Mouse (Mus musculus): ENCODE data around the gene Tubb4b. TPM values are rescaled to one million over a fixed set of nuclear protein-coding genes. Genes with fewer than 3 reads are reported as not detected.

Tubb4b gene
- polyA plus RNA-seq, 1 experiment: 647 TPM

GRCm38 (mm10) chr2:25265897-25266656 is 41.6 kb upstream of the Tubb4b start:
- DNase-seq: peak; percentile 97 to 99
- TF ChIP-seq POLR2A (IDR thresholded peaks at IDR 0.05; ENCODE audit: borderline replicate concordance, insufficient read depth, low read length): peak; percentile 34; the same call in 1 of the 2 replicates
- TF ChIP-seq CTCF (IDR thresholded peaks at IDR 0.05; ENCODE audit: borderline replicate concordance, insufficient read depth, low read depth, low read length): no peak
- H3K27me3 ChIP-seq (ENCODE audit: control insufficient read depth, insufficient read depth, low read length): no peaks in the 10 kb centered on the region
- H3K27ac ChIP-seq (ENCODE audit: insufficient read depth, low read length): peak overlapping the region; percentile 96
- peaks cover 35% of the 10 kb centered on the region for H3K4me1 ChIP-seq (ENCODE audit: control insufficient read depth, insufficient read depth, low read length)
- H3K4me3 ChIP-seq (replicated peaks; ENCODE audit: insufficient read depth, low read depth, low read length): peak overlapping the region; percentile 91
- 4% methylated on average over 6 of the region's 6 CpGs for WGBS

- H3K4me3 ChIP-seq (replicated peaks; ENCODE audit: insufficient read depth, low read depth, low read length): peak overlapping the region; percentile 91
- DNase-seq: peak; percentile 89 to 95
- H3K27ac ChIP-seq (ENCODE audit: insufficient read depth, low read length): peak overlapping the region; percentile 96
- no peaks in the 10 kb centered on the region for H3K27me3 ChIP-seq (ENCODE audit: control insufficient read depth, insufficient read depth, low read length)
- TF ChIP-seq POLR2A (IDR thresholded peaks at IDR 0.05; ENCODE audit: borderline replicate concordance, insufficient read depth, low read length) (peak; percentile 48; the same call in 1 of the 2 replicates), CTCF (IDR thresholded peaks at IDR 0.05; ENCODE audit: borderline replicate concordance, insufficient read depth, low read depth, low read length) (no peak; the same call in 1 of the 2 replicates)
- 0% methylated on average over 3 of the region's 3 CpGs for WGBS
- peaks cover 29% of the 10 kb centered on the region for H3K4me1 ChIP-seq (ENCODE audit: control insufficient read depth, insufficient read depth, low read length)
Observed at GRCm38 (mm10) chr2:25264851-25265250, 40.3 kb upstream of the Tubb4b start.

- TF ChIP-seq CTCF (IDR thresholded peaks at IDR 0.05; ENCODE audit: borderline replicate concordance, insufficient read depth, low read depth, low read length) (no peak), POLR2A (IDR thresholded peaks at IDR 0.05; ENCODE audit: borderline replicate concordance, insufficient read depth, low read length) (no peak)
- no peak for DNase-seq
- peak overlapping the region; percentile 96 for H3K27ac ChIP-seq (ENCODE audit: insufficient read depth, low read length)
- WGBS: 8% methylated on average over 5 of the region's 5 CpGs
- H3K4me1 ChIP-seq (ENCODE audit: control insufficient read depth, insufficient read depth, low read length): peaks cover 27% of the 10 kb centered on the region
- peak overlapping the region; percentile 91 for H3K4me3 ChIP-seq (replicated peaks; ENCODE audit: insufficient read depth, low read depth, low read length)
- no peaks in the 10 kb centered on the region for H3K27me3 ChIP-seq (ENCODE audit: control insufficient read depth, insufficient read depth, low read length)
Observed at GRCm38 (mm10) chr2:25264286-25264660, 39.8 kb upstream of the Tubb4b start.

GRCm38 (mm10) chr2:25263623-25264285 is 39.3 kb upstream of the Tubb4b start:
- WGBS: 2% methylated on average over 12 of the region's 12 CpGs

GRCm38 (mm10) chr2:25262795-25263622 is 38.5 kb upstream of the Tubb4b start:
- Histone ChIP-seq H3K4me3 (replicated peaks; ENCODE audit: insufficient read depth, low read depth, low read length) (peak overlapping the region; percentile 91), H3K27ac (ENCODE audit: insufficient read depth, low read length) (peak overlapping the region; percentile 96), H3K4me1 (ENCODE audit: control insufficient read depth, insufficient read depth, low read length) (peaks cover 14% of the 10 kb centered on the region; the same call in 1 of the 2 replicates), H3K27me3 (ENCODE audit: control insufficient read depth, insufficient read depth, low read length) (no peaks in the 10 kb centered on the region)
- peak; percentile 86 to 88 for DNase-seq
- TF ChIP-seq CTCF (IDR thresholded peaks at IDR 0.05; ENCODE audit: borderline replicate concordance, insufficient read depth, low read depth, low read length): no peak
- TF ChIP-seq POLR2A (IDR thresholded peaks at IDR 0.05; ENCODE audit: borderline replicate concordance, insufficient read depth, low read length): no peak
- WGBS: 1% methylated on average over 82 of the region's 82 CpGs

More at GRCm38 (mm10) chr2:25263623-25264285, 39.3 kb upstream of the Tubb4b start:
- H3K4me1 ChIP-seq (ENCODE audit: control insufficient read depth, insufficient read depth, low read length): peaks cover 22% of the 10 kb centered on the region; the same call in 1 of the 2 replicates
- H3K27me3 ChIP-seq (ENCODE audit: control insufficient read depth, insufficient read depth, low read length): no peaks in the 10 kb centered on the region
- TF ChIP-seq POLR2A (IDR thresholded peaks at IDR 0.05; ENCODE audit: borderline replicate concordance, insufficient read depth, low read length): no peak
- TF ChIP-seq CTCF (IDR thresholded peaks at IDR 0.05; ENCODE audit: borderline replicate concordance, insufficient read depth, low read depth, low read length): no peak
- H3K4me3 ChIP-seq (replicated peaks; ENCODE audit: insufficient read depth, low read depth, low read length): peak overlapping the region; percentile 91
- DNase-seq: no peak
- H3K27ac ChIP-seq (ENCODE audit: insufficient read depth, low read length): peak overlapping the region; percentile 96

- TF ChIP-seq POLR2A (IDR thresholded peaks at IDR 0.05; ENCODE audit: borderline replicate concordance, insufficient read depth, low read length) (peak; percentile 77), CTCF (IDR thresholded peaks at IDR 0.05; ENCODE audit: borderline replicate concordance, insufficient read depth, low read depth, low read length) (no peak)
- H3K27me3 ChIP-seq (ENCODE audit: control insufficient read depth, insufficient read depth, low read length): no peaks in the 10 kb centered on the region
- under 1% methylated on average over 39 of the region's 39 CpGs for WGBS
- peak within 1 kb of the TSS; percentile 96 for H3K27ac ChIP-seq (ENCODE audit: insufficient read depth, low read length)
- peak within 1 kb of the TSS; percentile 91 for H3K4me3 ChIP-seq (replicated peaks; ENCODE audit: insufficient read depth, low read depth, low read length)
- peaks cover 8% of the 10 kb centered on the region; the same call in 1 of the 2 replicates for H3K4me1 ChIP-seq (ENCODE audit: control insufficient read depth, insufficient read depth, low read length)
- peak; percentile 96 to 99 for DNase-seq
Observed at GRCm38 (mm10) chr2:25262291-25262767, 37.8 kb upstream of the Tubb4b start, which contains the start of gene Tprn. TSS of gene Tprn (plus strand) at chr2:25262618.

GRCm38 (mm10) chr2:25261870-25262269 is 37.4 kb upstream of the Tubb4b start:
- H3K27ac ChIP-seq (ENCODE audit: insufficient read depth, low read length): peak overlapping the region; percentile 59
- no peaks in the 10 kb centered on the region for H3K27me3 ChIP-seq (ENCODE audit: control insufficient read depth, insufficient read depth, low read length)
- TF ChIP-seq POLR2A (IDR thresholded peaks at IDR 0.05; ENCODE audit: borderline replicate concordance, insufficient read depth, low read length) (no peak), CTCF (IDR thresholded peaks at IDR 0.05; ENCODE audit: borderline replicate concordance, insufficient read depth, low read depth, low read length) (no peak)
- peak in 1 of 2 experiments; percentile 39 for DNase-seq
- H3K4me3 ChIP-seq (replicated peaks; ENCODE audit: insufficient read depth, low read depth, low read length): peak overlapping the region; percentile 60
- WGBS: 31% methylated on average over 12 of the region's 12 CpGs
- H3K4me1 ChIP-seq (ENCODE audit: control insufficient read depth, insufficient read depth, low read length): peaks cover 3% of the 10 kb centered on the region; the same call in 1 of the 2 replicates

Data from cerebellum, adult 2 months (tissue).